Mouse (Mus musculus) cerebellum, adult 2 months (tissue): Measurements from ENCODE around the gene Erc2.

Source experiments
- CTCF ChIP-seq: fragments of 200-500 bp; IDR thresholded peaks from 2 replicates; pipeline ENCODE4 v1.5.1; 2011; ENCODE audit warnings: low read depth, mild to moderate bottlenecking, control low read depth, low read length, moderate library complexity, borderline replicate concordance; ENCODE audit not compliant: insufficient read depth
- POLR2A ChIP-seq: fragments of 200-500 bp; IDR thresholded peaks from 2 replicates; pipeline ENCODE4 v1.6.1; 2011; ENCODE audit warnings: low read length, control low read depth, borderline replicate concordance; ENCODE audit not compliant: insufficient read depth

DNA sequence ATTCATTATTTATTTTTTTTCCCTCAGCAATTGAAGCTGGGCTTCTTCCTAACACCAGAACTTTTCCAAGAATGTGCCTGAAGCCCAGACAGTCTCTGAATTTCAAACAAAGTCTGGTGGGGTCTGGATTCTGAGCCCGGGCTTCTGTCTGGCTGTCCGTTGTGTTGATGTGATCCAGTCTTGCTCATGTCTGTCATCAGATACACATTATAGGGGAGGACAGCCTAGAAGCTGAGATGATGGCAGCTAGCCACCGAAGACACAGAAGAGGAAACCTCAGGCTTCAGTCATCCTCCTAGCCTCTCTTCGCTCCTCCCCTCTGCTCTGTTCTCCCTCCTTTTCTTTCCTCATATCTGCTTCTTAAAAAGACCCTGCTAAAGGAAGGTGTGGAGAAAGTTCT lies 551.5 kb downstream of the Erc2 start:
- TF ChIP-seq CTCF (no peak), POLR2A (no peak)
